11 mouse cellular contexts compared by ENCODE assay signal in genomic region chr4:140532270-140532669, GRCm38 (mm10).
A peak's percentile ranks its signal among the peaks of the same experiment; 100 is the strongest.
DNase-seq lines count a peak whose midpoint lies in the region; ATAC-seq lines count a peak whose summit lies in the region.
"Had no signal": no experiment of that assay in that cellular context is flagged by ENCODE, and none has a peak within 500 bp of the region (broad histone marks: within the 10 kb centered on the region; RNA-seq: fewer than 3 reads in every experiment).

No protein-coding gene starts in this region.

- no peak overlapping the region for H3K4me2 ChIP-seq in neural tube, embryonic 12.5 days (replicated peaks)
- H3K4me2 ChIP-seq: liver, embryonic 13.5 days had no signal

- peak; percentile 11 for DNase-seq in adrenal gland, postnatal 10 days
- no peak for DNase-seq in adrenal gland, postnatal 4 days (ENCODE audit: low spot score in 2 of 2)
- no peak for DNase-seq in neural tube, embryonic 10.5 days (ENCODE audit: extremely low spot score, low spot score)
- peak; percentile 44 to 52 for DNase-seq in kidney, postnatal 36 days
- DNase-seq in yolk sac, embryonic 10.5 days (ENCODE audit: low spot score), result peak; percentile 50
- no peak for DNase-seq in urinary bladder, postnatal 4 days (ENCODE audit: low spot score in 2 of 2)
- DNase-seq in adipocyte (ENCODE audit: low spot score), result no peak
- DNase-seq: liver, embryonic 13.5 days had no signal

- peaks cover 48% of the 10 kb centered on the region for H3K36me3 ChIP-seq in neural tube, embryonic 12.5 days
- H3K36me3 ChIP-seq: liver, embryonic 13.5 days had no signal

- H3K4me3 ChIP-seq in neural tube, embryonic 12.5 days, result no peak overlapping the region
- H3K4me3 ChIP-seq: liver, embryonic 13.5 days had no signal

- WGBS in neural tube, embryonic 12.5 days, result 43% methylated on average over 15 of the region's 15 CpGs

- no peak overlapping the region for H3K9ac ChIP-seq in neural tube, embryonic 12.5 days
- H3K9ac ChIP-seq: liver, embryonic 13.5 days had no signal

- ATAC-seq in neural tube, embryonic 12.5 days (ENCODE audit: low FRiP score, low read depth), result no peak
- ATAC-seq: activated CD4-positive, CD25-positive, alpha-beta regulatory T cell, adult 4 months; inflammation-experienced regulatory T-cells, adult 6 months had no signal

- no peaks in the 10 kb centered on the region for H3K27me3 ChIP-seq in neural tube, embryonic 12.5 days (replicated peaks)
- H3K27me3 ChIP-seq: liver, embryonic 13.5 days had no signal

- peak overlapping the region; percentile 8; the same call in 1 of the 2 replicates for H3K27ac ChIP-seq in neural tube, embryonic 12.5 days
- H3K27ac ChIP-seq: liver, embryonic 13.5 days had no signal

- H3K9me3 ChIP-seq in neural tube, embryonic 12.5 days, result no peaks in the 10 kb centered on the region
- H3K9me3 ChIP-seq: liver, embryonic 13.5 days had no signal

- H3K4me1 ChIP-seq in neural tube, embryonic 12.5 days, result peaks cover 46% of the 10 kb centered on the region

Comparison
In these comparisons a context has a peak if more than half of its experiments do, and no peak if none do; other contexts are left out.
1. DNase-seq: peak in adrenal gland, postnatal 10 days (single experiment), kidney, postnatal 36 days (2 of 2) and yolk sac, embryonic 10.5 days (single experiment); none in adrenal gland, postnatal 4 days (0 of 2), neural tube, embryonic 10.5 days (single experiment), urinary bladder, postnatal 4 days (0 of 2) and adipocyte (single experiment).